Mouse (Mus musculus): ENCODE measurements around the gene Trub2. TPM values are rescaled to one million over a fixed set of nuclear protein-coding genes. Genes with fewer than 3 reads are reported as not detected.

Gene Trub2
- total RNA-seq, 2 experiments from 2014 or later, result 27.7 to 31.1 TPM

- no peak for ATAC-seq (replicated peaks; ENCODE audit: low FRiP score, poor library complexity, severe bottlenecking)
Observed at GRCm38 (mm10) chr2:29733348-29733747, 55.0 kb downstream of the Trub2 start.

GRCm38 (mm10) chr2:29732559-29732958, 55.7 kb downstream of the Trub2 start:
- ATAC-seq (replicated peaks; ENCODE audit: low FRiP score, poor library complexity, severe bottlenecking), result no peak

GRCm38 (mm10) chr2:29731545-29731944, 56.8 kb downstream of the Trub2 start:
- ATAC-seq (replicated peaks; ENCODE audit: low FRiP score, poor library complexity, severe bottlenecking), result no peak

- no peak for ATAC-seq (replicated peaks; ENCODE audit: low FRiP score, poor library complexity, severe bottlenecking)
Observed at GRCm38 (mm10) chr2:29729500-29729899, 58.8 kb downstream of the Trub2 start.

GRCm38 (mm10) chr2:29724664-29725365, 63.5 kb downstream of the Trub2 start:
- ATAC-seq (replicated peaks; ENCODE audit: low FRiP score, poor library complexity, severe bottlenecking), result no peak

- ATAC-seq (replicated peaks; ENCODE audit: low FRiP score, poor library complexity, severe bottlenecking), result no peak
Observed at GRCm38 (mm10) chr2:29723132-29723531, 65.2 kb downstream of the Trub2 start.

- ATAC-seq (replicated peaks; ENCODE audit: low FRiP score, poor library complexity, severe bottlenecking), result no peak
Observed at GRCm38 (mm10) chr2:29718581-29718980, 69.7 kb downstream of the Trub2 start.

- ATAC-seq (replicated peaks; ENCODE audit: low FRiP score, poor library complexity, severe bottlenecking), result no peak
Observed at GRCm38 (mm10) chr2:29716691-29717090, 71.6 kb downstream of the Trub2 start.

GRCm38 (mm10) chr2:29716143-29716542, 72.2 kb downstream of the Trub2 start:
- ATAC-seq (replicated peaks; ENCODE audit: low FRiP score, poor library complexity, severe bottlenecking), result no peak

GRCm38 (mm10) chr2:29714127-29714526, 74.2 kb downstream of the Trub2 start:
- ATAC-seq (replicated peaks; ENCODE audit: low FRiP score, poor library complexity, severe bottlenecking), result no peak

- ATAC-seq (replicated peaks; ENCODE audit: low FRiP score, poor library complexity, severe bottlenecking), result no peak
Observed at GRCm38 (mm10) chr2:29713501-29713900, 74.8 kb downstream of the Trub2 start.

- no peak for ATAC-seq (replicated peaks; ENCODE audit: low FRiP score, poor library complexity, severe bottlenecking)
Observed at GRCm38 (mm10) chr2:29711877-29712276, 76.4 kb downstream of the Trub2 start.

Other genes starting within 250 kb of the Trub2 start
- gene Rapgef1, start 168.8 kb downstream of the Trub2 start, total RNA-seq (2015; ENCODE audit: low replicate concordance), result 7.5 and 8.5 TPM in 2 replicates
- gene Rapgef1, start 168.8 kb downstream of the Trub2 start, total RNA-seq (2017; ENCODE audit: low replicate concordance), result 7.3 and 13.0 TPM in 2 replicates
- not detected in 2 replicates for gene Gm13420, start 36.8 kb downstream of the Trub2 start, total RNA-seq (2015; ENCODE audit: low replicate concordance)
- not detected in 2 replicates for gene Gm13420, start 36.8 kb downstream of the Trub2 start, total RNA-seq (2017; ENCODE audit: low replicate concordance)
- gene Gm13547, start 29.2 kb downstream of the Trub2 start, total RNA-seq (2015; ENCODE audit: low replicate concordance), result not detected in 2 replicates
- 1.3 TPM in 1 of 2 replicates, not detected in the other for gene Gm13547, start 29.2 kb downstream of the Trub2 start, total RNA-seq (2017; ENCODE audit: low replicate concordance)
- gene Coq4, start 1.0 kb downstream of the Trub2 start, total RNA-seq (2015; ENCODE audit: low replicate concordance), result 2.3 and 9.2 TPM in 2 replicates
- gene Coq4, start 1.0 kb downstream of the Trub2 start, total RNA-seq (2017; ENCODE audit: low replicate concordance), result 1.8 and 2.2 TPM in 2 replicates
- gene Slc27a4, start 14.1 kb upstream of the Trub2 start, total RNA-seq (2015; ENCODE audit: low replicate concordance), result 1.9 and 4.2 TPM in 2 replicates
- 5.1 and 9.8 TPM in 2 replicates for gene Slc27a4, start 14.1 kb upstream of the Trub2 start, total RNA-seq (2017; ENCODE audit: low replicate concordance)
- gene Urm1, start 31.6 kb upstream of the Trub2 start, total RNA-seq (2015; ENCODE audit: low replicate concordance), result 5.4 and 8.2 TPM in 2 replicates
- 5.6 and 8.9 TPM in 2 replicates for gene Urm1, start 31.6 kb upstream of the Trub2 start, total RNA-seq (2017; ENCODE audit: low replicate concordance)
- 16.9 and 19.4 TPM in 2 replicates for gene Cercam, start 80.7 kb upstream of the Trub2 start, total RNA-seq (2015; ENCODE audit: low replicate concordance)
- gene Cercam, start 80.7 kb upstream of the Trub2 start, total RNA-seq (2017; ENCODE audit: low replicate concordance), result 18.8 and 20.8 TPM in 2 replicates
- gene Odf2, start 100.7 kb upstream of the Trub2 start, total RNA-seq (2015; ENCODE audit: low replicate concordance), result 25.2 and 25.9 TPM in 2 replicates
- gene Odf2, start 100.7 kb upstream of the Trub2 start, total RNA-seq (2017; ENCODE audit: low replicate concordance), result 51.4 and 68.7 TPM in 2 replicates
- gene Gle1, start 146.9 kb upstream of the Trub2 start, total RNA-seq (2015; ENCODE audit: low replicate concordance), result 3.5 and 12.1 TPM in 2 replicates
- gene Gle1, start 146.9 kb upstream of the Trub2 start, total RNA-seq (2017; ENCODE audit: low replicate concordance), result 16.0 and 23.0 TPM in 2 replicates
- 16.5 TPM in 2 replicates for gene Sptan1, start 177.1 kb upstream of the Trub2 start, total RNA-seq (2015; ENCODE audit: low replicate concordance)
- gene Sptan1, start 177.1 kb upstream of the Trub2 start, total RNA-seq (2017; ENCODE audit: low replicate concordance), result 18.1 and 21.6 TPM in 2 replicates

Data from erythroblast, adult 5-6 weeks (primary cell).